Mouse (Mus musculus) kidney, adult 2 months (tissue): ENCODE measurements around the gene Tmem178b. TPM values are rescaled to one million over a fixed set of nuclear protein-coding genes. Genes with fewer than 3 reads are reported as not detected.

Experiments used
- DNase-seq: peaks from one replicate; pipeline ENCODE4 v3.0.0; 2021
- H3K27ac ChIP-seq: fragments of 200-500 bp; 2 replicates; pipeline ENCODE4 v1.5.1; 2012; ENCODE audit warnings: low read depth, low read length, control low read depth, inconsistent platforms; ENCODE audit not compliant: insufficient read depth
- H3K27me3 ChIP-seq: fragments of 200-500 bp; replicated peaks from 2 replicates; pipeline ENCODE4 v1.6.1; 2012; ENCODE audit warnings: mild to moderate bottlenecking, moderate library complexity, low read length, inconsistent platforms; ENCODE audit not compliant: control insufficient read depth, insufficient read depth
- H3K36me3 ChIP-seq: fragments of 200-500 bp; 2 replicates; pipeline ENCODE4 v1.6.1; 2012; ENCODE audit warnings: mild to moderate bottlenecking, moderate library complexity, low read length, inconsistent platforms; ENCODE audit not compliant: control insufficient read depth, insufficient read depth
- H3K4me1 ChIP-seq: fragments of 200-500 bp; 2 replicates; pipeline ENCODE4 v1.6.1; 2011; ENCODE audit warnings: low read length; ENCODE audit not compliant: control insufficient read depth, insufficient read depth
- H3K4me3 ChIP-seq: fragments of 200-500 bp; 2 replicates; pipeline ENCODE4 v1.5.1; 2011; ENCODE audit warnings: mild to moderate bottlenecking, low read depth, low read length, control low read depth; ENCODE audit not compliant: insufficient read depth
- CTCF ChIP-seq: fragments of 200-500 bp; conservative IDR thresholded peaks from 2 replicates; pipeline ENCODE4 v1.5.1; 2011; ENCODE audit warnings: low read depth, mild to moderate bottlenecking, control low read depth, low read length, moderate library complexity, mixed read lengths; ENCODE audit not compliant: insufficient read depth, insufficient read length
- POLR2A ChIP-seq: fragments of 200-500 bp; IDR thresholded peaks from one replicate; pipeline ENCODE4 v1.6.1; 2011; ENCODE audit warnings: low read depth, low read length, control low read depth
- WGBS: fragments of 180-500 bp; shearing (Covaris S2); methylation state at CpG from one replicate; pipeline ENCODE4 v1.1.7; 2018; 5-methylcytosine and 5-hydroxymethylcytosine counted together
- polyA plus RNA-seq: library from polyadenylated mRNA; depleted of rRNA; stranded (reverse); fragments of >200 nt; gene quantifications from 2 replicates; pipeline ENCODE4 v1.2.3, GENCODE M21; 2012

Gene Tmem178b
- polyA plus RNA-seq, 1 experiment = 1.3 TPM

DNA sequence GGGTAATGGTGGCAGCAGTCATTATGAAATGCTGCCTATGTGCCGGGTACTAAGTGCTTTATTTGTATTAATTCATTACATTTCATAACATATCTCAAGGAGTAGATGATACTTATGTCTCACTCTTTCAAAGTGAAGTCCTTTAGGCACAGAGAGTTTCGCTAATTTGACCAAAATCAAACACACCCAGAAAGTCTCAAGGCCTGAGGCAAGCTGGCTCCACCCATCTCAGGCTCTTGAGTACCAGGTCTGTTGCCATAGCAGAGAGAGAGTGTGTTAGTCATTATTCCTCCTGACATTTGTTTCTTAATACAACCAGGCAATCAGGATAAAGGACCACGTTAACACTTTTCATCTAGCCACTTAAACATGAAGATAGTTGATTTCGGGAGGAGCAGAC, 117.7 kb downstream of the Tmem178b start:
- no peak for DNase-seq
- Histone ChIP-seq H3K4me1 (no peaks in the 10 kb centered on the region), H3K27ac (no peak overlapping the region), H3K4me3 (no peak overlapping the region), H3K27me3 (no peaks in the 10 kb centered on the region), H3K36me3 (no peaks in the 10 kb centered on the region)
- 82% methylated on average over 4 of the region's 4 CpGs for WGBS
- TF ChIP-seq POLR2A (no peak), CTCF (no peak)

DNA sequence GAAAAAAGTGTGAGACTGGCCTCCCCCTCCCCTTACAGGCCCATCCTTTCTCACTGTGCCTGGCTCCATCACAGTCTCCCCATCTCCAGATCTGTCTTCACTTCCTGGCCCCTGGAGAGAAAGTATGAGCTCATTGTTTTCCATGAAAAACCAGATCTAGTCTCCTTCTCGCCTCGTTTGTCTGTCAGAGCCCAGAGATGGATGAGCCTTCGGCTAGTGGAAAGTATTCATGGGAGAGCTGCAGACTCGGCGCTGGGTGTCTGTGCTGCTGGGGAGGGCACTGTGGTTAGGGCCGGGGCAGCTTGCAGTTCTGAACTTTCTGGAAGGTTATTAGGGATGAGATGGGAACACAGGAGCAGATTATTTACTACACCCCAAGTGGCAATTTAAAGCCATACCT, 118.9 kb downstream of the Tmem178b start:
- WGBS = 41% methylated on average over 6 of the region's 6 CpGs
- no peak for TF ChIP-seq CTCF
- no peak for TF ChIP-seq POLR2A
- Histone ChIP-seq H3K27me3 (no peaks in the 10 kb centered on the region), H3K27ac (no peak overlapping the region), H3K4me3 (no peak overlapping the region), H3K4me1 (no peaks in the 10 kb centered on the region), H3K36me3 (no peaks in the 10 kb centered on the region)
- no peak for DNase-seq

DNA sequence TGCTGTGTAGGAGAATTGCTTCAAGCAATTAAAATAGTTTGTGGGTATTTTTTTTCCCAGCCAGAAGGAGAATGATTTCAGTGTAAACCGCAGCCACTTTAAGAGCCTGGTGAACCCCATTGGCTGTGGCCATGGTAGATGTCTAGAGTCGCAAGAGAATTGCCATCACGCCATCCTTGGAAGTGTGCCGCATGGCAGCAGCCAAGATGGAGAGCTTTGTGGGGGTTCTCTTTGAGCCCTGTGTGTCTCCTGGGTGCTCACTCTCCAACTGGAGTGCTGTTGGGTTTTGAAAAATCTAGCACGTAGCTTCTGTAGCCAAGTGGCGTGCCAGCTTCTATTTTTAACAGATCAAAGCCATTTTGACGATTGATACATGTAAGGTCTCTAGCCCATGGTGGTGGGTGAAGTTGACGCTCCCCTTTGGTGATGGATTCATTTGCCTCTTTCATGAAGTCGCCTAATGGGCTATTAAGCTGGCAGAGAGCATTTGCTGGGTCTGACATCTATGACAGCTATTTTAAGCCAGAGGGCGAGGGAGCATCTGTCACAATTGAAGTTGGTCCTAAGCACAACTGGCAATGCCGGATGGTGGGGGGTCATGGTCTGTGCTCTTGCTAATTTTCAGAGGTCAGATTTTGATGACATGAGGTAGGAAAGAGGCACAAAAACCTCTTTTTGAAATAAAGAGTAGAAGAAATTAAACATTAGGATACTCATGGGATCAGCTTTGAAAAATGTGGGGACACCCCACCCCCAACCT, 133.1 kb downstream of the Tmem178b start:
- 81% methylated on average over 11 of the region's 11 CpGs for WGBS
- no peaks in the 10 kb centered on the region for H3K4me1 ChIP-seq
- no peak overlapping the region for H3K4me3 ChIP-seq
- TF ChIP-seq CTCF (no peak), POLR2A (no peak)
- H3K27me3 ChIP-seq = no peaks in the 10 kb centered on the region
- DNase-seq = no peak
- H3K27ac ChIP-seq = no peak overlapping the region
- no peaks in the 10 kb centered on the region for H3K36me3 ChIP-seq

DNA sequence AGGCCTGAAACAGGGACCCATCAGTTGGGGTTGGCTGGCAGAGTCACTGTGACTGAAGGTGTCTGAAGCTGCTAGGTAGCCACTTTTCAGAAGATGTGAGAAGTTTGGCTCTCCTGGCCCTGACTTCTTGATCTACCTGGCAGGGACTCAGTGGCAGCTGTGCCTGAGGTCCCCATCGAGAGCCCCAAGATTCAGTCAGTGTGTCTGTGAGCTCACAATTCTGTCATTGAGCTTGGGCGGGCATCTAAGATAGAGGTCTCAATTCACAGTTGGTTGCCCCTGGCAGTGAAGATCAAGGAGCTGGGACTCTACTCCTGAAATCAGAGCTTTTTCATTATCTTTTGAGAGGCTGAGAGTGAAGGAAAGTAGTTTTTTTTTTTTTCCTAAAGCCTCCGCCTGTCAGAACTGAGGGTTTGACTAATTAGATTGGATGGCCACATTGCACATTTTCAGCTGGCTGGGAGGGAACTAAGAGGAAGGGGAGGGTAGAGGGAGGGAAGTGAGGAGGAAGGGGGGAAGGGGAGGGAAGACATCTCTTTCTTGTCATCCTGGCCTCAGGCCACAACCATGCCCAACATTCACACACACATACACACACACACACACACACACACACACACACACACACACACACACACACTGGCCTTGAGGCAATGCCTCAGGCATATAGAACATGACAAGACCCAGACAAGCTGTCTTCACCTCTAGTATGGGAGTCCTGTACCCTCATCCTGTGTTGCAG, 135.3 kb downstream of the Tmem178b start:
- Histone ChIP-seq H3K4me3 (no peak overlapping the region), H3K27me3 (no peaks in the 10 kb centered on the region), H3K27ac (no peak overlapping the region), H3K36me3 (no peaks in the 10 kb centered on the region), H3K4me1 (no peaks in the 10 kb centered on the region)
- WGBS = 34% methylated on average over 3 of the region's 3 CpGs
- TF ChIP-seq POLR2A (no peak), CTCF (no peak)
- DNase-seq = no peak

DNA sequence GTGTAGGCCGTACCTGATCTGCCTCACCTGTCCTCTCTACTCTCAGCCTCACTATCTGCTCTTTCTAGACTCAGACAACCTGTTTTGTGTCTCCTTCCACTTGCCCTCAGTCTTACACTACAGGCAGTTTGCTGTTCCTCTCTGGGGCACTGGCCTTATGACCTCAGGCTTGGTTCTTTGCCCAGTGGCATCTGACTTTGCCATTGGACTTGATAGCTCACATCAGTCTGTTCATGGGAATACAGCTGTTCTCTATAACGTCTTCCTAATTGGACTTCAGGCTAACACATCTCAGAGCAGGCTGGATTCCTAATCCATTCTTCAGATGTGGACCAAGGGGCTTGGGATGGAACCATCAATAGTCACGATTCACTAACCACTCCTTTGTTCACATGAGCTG, 136.6 kb downstream of the Tmem178b start:
- TF ChIP-seq CTCF (no peak), POLR2A (no peak)
- whole genome bisulfite sequencing = 65% methylated on average over 3 of the region's 3 CpGs
- Histone ChIP-seq H3K27ac (no peak overlapping the region), H3K4me1 (no peaks in the 10 kb centered on the region), H3K27me3 (no peaks in the 10 kb centered on the region), H3K36me3 (no peaks in the 10 kb centered on the region), H3K4me3 (no peak overlapping the region)
- DNase-seq = no peak

DNA sequence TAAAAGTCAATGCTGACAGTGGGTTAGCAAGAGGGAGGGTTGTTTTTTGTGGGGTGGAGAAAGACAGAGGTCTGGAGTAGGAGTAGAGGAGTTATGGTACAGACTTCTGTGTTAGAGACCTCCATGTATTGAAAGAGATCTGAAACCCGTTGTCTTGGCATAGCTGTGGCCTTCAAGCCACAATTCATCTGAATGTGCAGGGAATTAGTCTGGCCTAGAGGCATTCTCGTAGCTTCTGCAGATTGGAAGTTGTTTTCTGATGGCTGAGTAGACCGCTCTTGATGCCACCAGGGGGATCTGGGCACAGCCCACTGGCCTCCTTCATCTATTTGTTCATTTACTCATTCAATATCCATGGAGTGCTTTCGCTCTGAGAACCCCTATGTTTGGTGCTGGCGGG, 138.0 kb downstream of the Tmem178b start:
- Histone ChIP-seq H3K36me3 (no peaks in the 10 kb centered on the region), H3K27ac (no peak overlapping the region), H3K27me3 (no peaks in the 10 kb centered on the region), H3K4me3 (no peak overlapping the region), H3K4me1 (no peaks in the 10 kb centered on the region)
- TF ChIP-seq POLR2A (no peak), CTCF (no peak)
- DNase-seq = no peak
- 83% methylated on average over 5 of the region's 5 CpGs for WGBS

DNA sequence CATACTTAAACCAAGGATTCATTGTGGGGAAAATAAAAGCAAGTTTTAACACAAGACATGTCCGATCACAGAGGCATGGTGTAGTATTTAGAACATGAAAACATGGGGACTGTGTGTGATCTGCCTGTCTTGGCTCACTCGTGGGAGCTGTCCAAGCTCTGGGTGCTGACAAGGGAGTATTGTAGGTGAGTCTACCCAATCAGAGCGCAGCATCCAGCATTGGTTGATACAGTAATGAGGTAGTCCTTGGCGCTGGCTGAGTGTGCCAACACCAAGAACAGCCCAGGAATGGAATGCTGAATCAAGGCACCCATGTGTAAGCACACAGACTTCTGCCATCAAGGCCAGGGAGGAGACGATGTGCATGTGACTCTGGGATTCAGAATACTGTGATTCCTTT, 138.5 kb downstream of the Tmem178b start:
- DNase-seq = no peak
- Histone ChIP-seq H3K4me1 (no peaks in the 10 kb centered on the region), H3K4me3 (no peak overlapping the region), H3K36me3 (no peaks in the 10 kb centered on the region), H3K27ac (no peak overlapping the region), H3K27me3 (no peaks in the 10 kb centered on the region)
- WGBS = 60% methylated on average over 5 of the region's 5 CpGs
- TF ChIP-seq POLR2A (no peak), CTCF (no peak)
